Comparison of ENCODE assay signal across 8 mouse cellular contexts in genomic region chr1:98350095-98350549, GRCm38 (mm10).
DNase-seq lines count a peak whose midpoint lies in the region; ATAC-seq and TF ChIP-seq lines count a peak whose summit lies in the region.

No protein-coding gene starts in this region.

- ATAC-seq in midbrain, embryonic 16.5 days, result peak; percentile 85

- no peaks in the 10 kb centered on the region for H3K36me3 ChIP-seq in midbrain, embryonic 16.5 days (ENCODE audit: control insufficient read depth, insufficient read depth, low read length)

- H3K4me3 ChIP-seq in midbrain, embryonic 16.5 days (ENCODE audit: low read depth, low read length), result no peak overlapping the region

- H3K4me2 ChIP-seq in midbrain, embryonic 16.5 days (ENCODE audit: low read length), result no peak overlapping the region

- no peak for TF ChIP-seq POLR2A in brain, embryonic 14.5 days (IDR thresholded peaks at IDR 0.05; ENCODE audit: borderline replicate concordance, extremely low read depth, insufficient read depth, insufficient read length, poor library complexity, severe bottlenecking)

- DNase-seq in heart, adult 8-10 months (ENCODE audit: low spot score), result peak; percentile 19
- DNase-seq in heart, adult 11 months, result no peak
- peak; percentile 1 for DNase-seq in A20 (ENCODE audit: low read depth, low spot score)
- peak; percentile 88 for DNase-seq in brain, embryonic 14.5 days (ENCODE audit: low read depth)
- DNase-seq in induced T-regulatory cell, adult 2 months (ENCODE audit: low read depth), result peak; percentile 10
- DNase-seq in spleen, postnatal 14 days (ENCODE audit: low spot score in 2 of 2), result no peak
- no peak for DNase-seq in ovary, postnatal 36 days (ENCODE audit: low spot score)

- 0 out of 2 replicates have a peak overlapping the region, but pooled peaks have one; percentile 41 for H3K27ac ChIP-seq in midbrain, embryonic 16.5 days (ENCODE audit: low read length)

- H3K9ac ChIP-seq in midbrain, embryonic 16.5 days (ENCODE audit: low read depth, low read length), result no peak overlapping the region

- WGBS in midbrain, embryonic 16.5 days, result 19% methylated on average over 4 of the region's 4 CpGs

- TF ChIP-seq CTCF in brain, embryonic 14.5 days (IDR thresholded peaks at IDR 0.05; ENCODE audit: borderline replicate concordance, extremely low read depth, insufficient read depth, insufficient read length), result no peak

- no peaks in the 10 kb centered on the region for H3K27me3 ChIP-seq in midbrain, embryonic 16.5 days (ENCODE audit: control insufficient read depth, insufficient read depth, low read depth, low read length)

- H3K4me1 ChIP-seq in midbrain, embryonic 16.5 days (ENCODE audit: control insufficient read depth, insufficient read depth, low read length), result peaks cover 9% of the 10 kb centered on the region

- H3K9me3 ChIP-seq in midbrain, embryonic 16.5 days (replicated peaks; ENCODE audit: control insufficient read depth, low read length, poor library complexity, severe bottlenecking), result no peaks in the 10 kb centered on the region

Comparison
In these comparisons a context has a peak if more than half of its experiments do, and no peak if none do; other contexts are left out.
1. DNase-seq: peak in heart, adult 8-10 months (single experiment), A20 (single experiment), brain, embryonic 14.5 days (single experiment) and induced T-regulatory cell, adult 2 months (single experiment); none in heart, adult 11 months (single experiment), spleen, postnatal 14 days (0 of 2) and ovary, postnatal 36 days (single experiment).